Comparison of ENCODE assay signal across 8 mouse cellular contexts in the genomic region with DNA sequence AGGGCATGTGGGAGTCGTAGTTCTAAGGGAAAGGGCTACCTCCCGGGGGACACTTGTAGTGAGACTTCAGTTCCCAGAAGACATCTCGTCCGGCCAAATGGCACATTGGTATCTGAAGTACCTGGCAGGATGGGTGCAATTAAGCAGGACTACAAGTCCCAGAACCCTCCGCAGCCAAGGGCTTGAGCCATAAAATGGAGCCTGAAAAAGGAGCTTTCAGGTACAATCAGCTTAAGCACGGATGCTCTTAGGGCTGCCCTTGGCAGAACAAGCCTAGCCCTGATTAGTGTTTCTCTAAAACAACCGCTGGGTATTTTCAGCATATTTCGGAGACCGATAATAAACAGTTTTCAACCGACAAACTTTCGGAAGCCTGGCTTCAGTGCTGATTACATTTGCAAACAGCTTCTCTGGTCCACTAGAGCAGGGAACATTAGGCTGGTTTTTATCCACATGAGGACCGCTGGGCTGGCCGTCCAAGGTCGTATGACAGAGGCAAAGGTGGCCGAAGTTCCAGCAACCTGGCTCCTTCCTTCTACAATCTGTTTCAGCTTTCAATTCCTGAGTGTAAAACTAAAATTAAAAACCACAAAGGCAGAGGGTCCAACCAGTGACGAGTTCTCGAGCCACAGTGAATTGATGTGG. TPM values are rescaled to one million over a fixed set of nuclear protein-coding genes. Genes with fewer than 3 reads are reported as not detected.
DNase-seq lines count a peak whose midpoint lies in the region; ATAC-seq lines count a peak whose summit lies in the region.

No protein-coding gene starts in this region.

- intact Hi-C loops in left cerebral cortex, postnatal 14 days (cut with DNase I) = no loop called here

- peak; percentile 73 for ATAC-seq in granulocyte monocyte progenitor cell, adult 5-6 weeks (replicated peaks; ENCODE audit: poor library complexity, severe bottlenecking)
- peak; percentile 85 for ATAC-seq in intestine, embryonic 16.5 days
- ATAC-seq in erythroid progenitor cell, adult 5-6 weeks (replicated peaks; ENCODE audit: low FRiP score, poor library complexity, severe bottlenecking) = no peak

- peak overlapping the region; percentile 67 for H3K4me2 ChIP-seq in intestine, embryonic 16.5 days (ENCODE audit: low read depth, low read length)

- peak overlapping the region; percentile 65 for H3K4me3 ChIP-seq in intestine, embryonic 16.5 days (ENCODE audit: low read length)

- peak overlapping the region; percentile 72 for H3K9ac ChIP-seq in intestine, embryonic 16.5 days (ENCODE audit: low read depth, low read length)

- H3K27ac ChIP-seq in intestine, embryonic 16.5 days (ENCODE audit: low read length) = no peak overlapping the region

- H3K36me3 ChIP-seq in intestine, embryonic 16.5 days (ENCODE audit: control insufficient read depth, insufficient read depth, low read length) = no peaks in the 10 kb centered on the region

- peak; percentile 84 for DNase-seq in adrenal gland, postnatal 14 days
- DNase-seq in embryo, embryonic 9.5 days (ENCODE audit: extremely low spot score) = peak; percentile 77
- DNase-seq in left cerebral cortex, postnatal 14 days (ENCODE audit: low spot score in 2 of 2) = peak; percentile 79 to 86
- DNase-seq in mesoderm, embryonic 11.5 days (ENCODE audit: low read depth, low spot score) = peak; percentile 72
- DNase-seq in right cerebral cortex, postnatal 36 days (ENCODE audit: low spot score in 2 of 2) = peak; percentile 81 to 89

- H3K9me3 ChIP-seq in intestine, embryonic 16.5 days (ENCODE audit: control insufficient read depth, low read length) = no peaks in the 10 kb centered on the region

- no peaks in the 10 kb centered on the region for H3K27me3 ChIP-seq in intestine, embryonic 16.5 days (replicated peaks; ENCODE audit: control insufficient read depth, insufficient read depth, low read length)

- no peaks in the 10 kb centered on the region for H3K4me1 ChIP-seq in intestine, embryonic 16.5 days (ENCODE audit: control insufficient read depth, insufficient read depth, low read length)

- 4% methylated on average over 17 of the region's 17 CpGs for WGBS in intestine, embryonic 16.5 days

RNA-seq across cellular contexts. Expression of a gene that starts 0.9 kb away (rescaled TPM):
- 8.8 and 10.3 TPM in 2 replicates for total RNA-seq in adrenal gland, postnatal 14 days (2021)
- 4.3 and 10.4 TPM in 2 replicates for total RNA-seq in granulocyte monocyte progenitor cell, adult 5-6 weeks (2014; fragmentation: Nextera tagmentation)
- 0.62 and 2.1 TPM in 2 replicates for total RNA-seq in granulocyte monocyte progenitor cell, adult 5-6 weeks (2017)
- 14.5 and 14.7 TPM in 2 replicates for polyA plus RNA-seq in intestine, embryonic 16.5 days (2015; fragmentation: Nextera tagmentation; extraction: Ambion mirVana)
- 1 to 10 TPM; 6.1 to 7.7 TPM for total RNA-seq in left cerebral cortex, postnatal 14 days (2021)
- total RNA-seq in erythroid progenitor cell, adult 5-6 weeks (2015; ENCODE audit: low replicate concordance) = 4.3 TPM in 1 of 2 replicates, not detected in the other
- total RNA-seq in erythroid progenitor cell, adult 5-6 weeks (2017; ENCODE audit: low replicate concordance) = not detected in 2 replicates
